8 mouse cellular contexts compared by ENCODE assay signal in the genomic region with DNA sequence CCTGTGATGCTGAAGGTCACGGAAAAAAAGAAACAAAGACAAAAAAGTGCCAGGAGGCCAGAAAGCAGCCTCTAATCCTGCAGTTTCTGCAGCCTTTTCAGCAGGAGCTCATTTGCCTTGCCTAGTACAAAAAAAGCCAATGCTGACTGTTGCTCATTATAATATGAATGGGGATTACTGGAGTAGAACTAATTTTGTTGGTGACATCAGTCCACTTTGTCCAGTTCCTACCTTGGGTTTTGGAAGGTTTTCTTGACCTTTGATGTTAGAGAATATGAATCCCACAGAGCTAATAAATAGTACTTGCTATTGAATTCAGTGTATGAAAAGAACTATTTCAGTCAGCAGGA. TPM values are rescaled to one million over a fixed set of nuclear protein-coding genes. Genes with fewer than 3 reads are reported as not detected.
DNase-seq lines count a peak whose midpoint lies in the region; ATAC-seq and TF ChIP-seq lines count a peak whose summit lies in the region.

No protein-coding gene starts in this region.

- no peak for TF ChIP-seq POLR2A in cortical plate, adult 2 months (IDR thresholded peaks at IDR 0.05; ENCODE audit: extremely low read depth, insufficient read depth, low read length)

- no peaks in the 10 kb centered on the region for H3K27me3 ChIP-seq in kidney, postnatal 0 days (ENCODE audit: insufficient read depth, low read length)
- H3K27me3 ChIP-seq in intestine, embryonic 14.5 days (replicated peaks; ENCODE audit: control insufficient read depth, insufficient read depth, low read length) = no peaks in the 10 kb centered on the region
- no peaks in the 10 kb centered on the region for H3K27me3 ChIP-seq in neural tube, embryonic 12.5 days (replicated peaks)

- H3K27ac ChIP-seq in kidney, postnatal 0 days = peak overlapping the region; percentile 66; the same call in 1 of the 2 replicates
- no peak overlapping the region for H3K27ac ChIP-seq in cortical plate, adult 2 months (ENCODE audit: insufficient read depth, low read length)
- peak overlapping the region; percentile 73; the same call in 1 of the 2 replicates for H3K27ac ChIP-seq in intestine, embryonic 14.5 days (ENCODE audit: low read depth)
- H3K27ac ChIP-seq in neural tube, embryonic 12.5 days = 0 out of 2 replicates have a peak overlapping the region, but pooled peaks have one; percentile 20

- 0% methylated on average over 1 of the region's 1 CpGs for WGBS in kidney, postnatal 0 days
- 3% methylated on average over 1 of the region's 1 CpGs for WGBS in intestine, embryonic 14.5 days
- 0% methylated on average over 1 of the region's 1 CpGs for WGBS in neural tube, embryonic 12.5 days

- TF ChIP-seq CTCF in kidney, postnatal 0 days (IDR thresholded peaks at IDR 0.05; ENCODE audit: low read depth) = no peak
- no peak for TF ChIP-seq CTCF in cortical plate, adult 2 months (IDR thresholded peaks at IDR 0.05; ENCODE audit: extremely low read depth, insufficient read depth, low read length)

- no peaks in the 10 kb centered on the region for H3K9me3 ChIP-seq in kidney, postnatal 0 days (replicated peaks; ENCODE audit: low read length)
- no peaks in the 10 kb centered on the region for H3K9me3 ChIP-seq in intestine, embryonic 14.5 days (ENCODE audit: control insufficient read depth, low read length)
- H3K9me3 ChIP-seq in neural tube, embryonic 12.5 days = no peaks in the 10 kb centered on the region

- H3K9ac ChIP-seq in kidney, postnatal 0 days (ENCODE audit: low read depth, low read length) = peak overlapping the region; percentile 65
- H3K9ac ChIP-seq in intestine, embryonic 14.5 days (ENCODE audit: low read length) = peak overlapping the region; percentile 70
- peak overlapping the region; percentile 61 for H3K9ac ChIP-seq in neural tube, embryonic 12.5 days

- H3K4me1 ChIP-seq in kidney, postnatal 0 days (replicated peaks; ENCODE audit: insufficient read depth, low read length) = no peaks in the 10 kb centered on the region
- H3K4me1 ChIP-seq in cortical plate, adult 2 months (ENCODE audit: control insufficient read depth, insufficient read depth, low read length) = no peaks in the 10 kb centered on the region; the same call in 1 of the 2 replicates
- H3K4me1 ChIP-seq in intestine, embryonic 14.5 days (replicated peaks; ENCODE audit: control insufficient read depth, insufficient read depth, low read length) = peaks cover 11% of the 10 kb centered on the region
- H3K4me1 ChIP-seq in neural tube, embryonic 12.5 days = peaks cover 5% of the 10 kb centered on the region

- H3K4me3 ChIP-seq in kidney, postnatal 0 days (replicated peaks; ENCODE audit: low read depth, low read length) = peak overlapping the region; percentile 69
- H3K4me3 ChIP-seq in cortical plate, adult 2 months (ENCODE audit: insufficient read depth, low read length) = peak overlapping the region; percentile 63
- H3K4me3 ChIP-seq in intestine, embryonic 14.5 days (ENCODE audit: low read depth, low read length) = peak overlapping the region; percentile 61
- H3K4me3 ChIP-seq in neural tube, embryonic 12.5 days = peak overlapping the region; percentile 68

- no peak for DNase-seq in kidney, postnatal 0 days (ENCODE audit: low spot score)
- no peak for DNase-seq in kidney, postnatal 4 days
- no peak for DNase-seq in intestine, embryonic 14.5 days (ENCODE audit: low spot score)
- no peak for DNase-seq in gastrocnemius, postnatal 14 days
- DNase-seq in layer of hippocampus, postnatal 36 days = no peak
- DNase-seq in urinary bladder, postnatal 10 days (ENCODE audit: low spot score) = no peak

- no peaks in the 10 kb centered on the region for H3K36me3 ChIP-seq in kidney, postnatal 0 days (ENCODE audit: insufficient read depth, low read length)
- H3K36me3 ChIP-seq in intestine, embryonic 14.5 days (ENCODE audit: control insufficient read depth, insufficient read depth, low read length) = 0 out of 2 replicates have a peak, but pooled peaks cover 3% of the 10 kb centered on the region
- no peaks in the 10 kb centered on the region for H3K36me3 ChIP-seq in neural tube, embryonic 12.5 days

- no peak for ATAC-seq in kidney, postnatal 0 days (replicated peaks; ENCODE audit: low FRiP score, low read depth)
- no peak for ATAC-seq in intestine, embryonic 14.5 days (replicated peaks; ENCODE audit: low FRiP score, low TSS enrichment, low read depth)
- ATAC-seq in neural tube, embryonic 12.5 days (ENCODE audit: low FRiP score, low read depth) = peak; percentile 17; the same call in 1 of the 2 replicates

- peak overlapping the region; percentile 67 for H3K4me2 ChIP-seq in kidney, postnatal 0 days (ENCODE audit: low read length)
- H3K4me2 ChIP-seq in intestine, embryonic 14.5 days (ENCODE audit: low read length) = peak overlapping the region; percentile 69
- peak overlapping the region; percentile 79 for H3K4me2 ChIP-seq in neural tube, embryonic 12.5 days (replicated peaks)

- intact Hi-C loops in gastrocnemius, postnatal 14 days (cut with DNase I; ENCODE audit: low total_unique reads) = no loop called here

RNA-seq across cellular contexts. Expression of gene Mettl15, which starts 0.8 kb away (rescaled TPM):
- 11.5 and 11.9 TPM in 2 replicates for polyA plus RNA-seq in kidney, postnatal 0 days (2015; fragmentation: Nextera tagmentation; extraction: Ambion mirVana)
- 5.9 and 7.7 TPM in 2 replicates for polyA plus RNA-seq in cortical plate, adult 2 months (2012; rRNA removed)
- 10.6 and 14.6 TPM in 2 replicates for polyA plus RNA-seq in intestine, embryonic 14.5 days (2014; fragmentation: Nextera tagmentation; extraction: Ambion mirVana)
- 9.2 and 9.4 TPM in 2 replicates for polyA plus RNA-seq in neural tube, embryonic 12.5 days (2016; fragmentation: Nextera tagmentation; extraction: Ambion mirVana)
- total RNA-seq in gastrocnemius, postnatal 14 days (2021) = 1 to 10 TPM; 9.5 TPM
- total RNA-seq in layer of hippocampus, postnatal 36 days (2021) = 1 to 10 TPM; 7.0 to 7.2 TPM

RNA-seq across cellular contexts. Expression of gene Kif18a, which starts 0.8 kb away (rescaled TPM):
- polyA plus RNA-seq in kidney, postnatal 0 days (2015; fragmentation: Nextera tagmentation; extraction: Ambion mirVana) = 9.5 and 10.0 TPM in 2 replicates
- 0.40 and 0.81 TPM in 2 replicates for polyA plus RNA-seq in cortical plate, adult 2 months (2012; rRNA removed)
- polyA plus RNA-seq in intestine, embryonic 14.5 days (2014; fragmentation: Nextera tagmentation; extraction: Ambion mirVana) = 20.7 and 23.1 TPM in 2 replicates
- 21.5 and 22.2 TPM in 2 replicates for polyA plus RNA-seq in neural tube, embryonic 12.5 days (2016; fragmentation: Nextera tagmentation; extraction: Ambion mirVana)
- total RNA-seq in gastrocnemius, postnatal 14 days (2021) = 1 to 10 TPM in 1 of 2 experiments, under 1 TPM in 1; 0.71 to 1.0 TPM
- 1 to 10 TPM in 1 of 2 experiments, under 1 TPM in 1; 0.97 to 1.4 TPM for total RNA-seq in layer of hippocampus, postnatal 36 days (2021)
